Mouse (Mus musculus) hindbrain, postnatal 0 days (tissue): Measurements from ENCODE around the gene Fmc1. TPM values are rescaled to one million over a fixed set of nuclear protein-coding genes. Genes with fewer than 3 reads are reported as not detected.
A peak's percentile ranks its signal among the peaks of the same experiment; 100 is the strongest.

Experiments used
- ATAC-seq: fragments of 200-750 bp; cut with Nextera tagmentation; 2 replicates; pipeline ENCODE4 v1.8.0; 2017; ENCODE audit warnings: mild to moderate bottlenecking, moderate TSS enrichment, moderate library complexity
- DNase-seq: peaks from one replicate; pipeline ENCODE4 v3.0.0-alpha.2; 2015; ENCODE audit warnings: low spot score
- H3K27ac ChIP-seq: fragments of 300-500 bp; sonication (generic); 2 replicates; pipeline ENCODE4 v1.5.1; 2014; ENCODE audit warnings: mild to moderate bottlenecking
- H3K27me3 ChIP-seq: fragments of 300-500 bp; sonication (generic); 2 replicates; pipeline ENCODE4 v1.6.1; 2014; ENCODE audit warnings: low read length, mixed read lengths; ENCODE audit not compliant: insufficient read depth
- H3K36me3 ChIP-seq: fragments of 300-500 bp; sonication (generic); 2 replicates; pipeline ENCODE4 v1.6.1; 2014; ENCODE audit warnings: low read length, mixed read lengths; ENCODE audit not compliant: insufficient read depth
- H3K4me1 ChIP-seq: fragments of 300-500 bp; sonication (generic); 2 replicates; pipeline ENCODE4 v1.6.1; 2014; ENCODE audit warnings: antibody characterized with exemption, low read length, mixed read lengths; ENCODE audit not compliant: insufficient read depth
- H3K4me2 ChIP-seq: fragments of 300-500 bp; sonication (generic); 2 replicates; pipeline ENCODE4 v1.6.1; 2014; ENCODE audit warnings: low read depth, mild to moderate bottlenecking, low read length, moderate library complexity, mixed read lengths
- H3K4me3 ChIP-seq: fragments of 300-500 bp; sonication (generic); 2 replicates; pipeline ENCODE4 v1.5.1; 2014; ENCODE audit warnings: low read length
- H3K9ac ChIP-seq: fragments of 300-500 bp; sonication (generic); replicated peaks from 2 replicates; pipeline ENCODE4 v1.6.1; 2014; ENCODE audit warnings: mild to moderate bottlenecking, low read length, moderate library complexity, mixed read lengths
- H3K9me3 ChIP-seq: fragments of 300-500 bp; sonication (generic); 2 replicates; pipeline ENCODE4 v1.6.1; 2016; ENCODE audit warnings: low read length, mixed read lengths
- CTCF ChIP-seq: IDR thresholded peaks from 2 replicates; pipeline ENCODE4 v1.5.1; 2016; ENCODE audit warnings: antibody characterized with exemption, control low read depth, low read depth
- WGBS: fragments of 180-500 bp; shearing (Covaris S2); extraction: QIAGEN DNeasy Blood & Tissue Kit; methylation state at CpG from one replicate; pipeline ENCODE4 v1.1.7; 2014; 5-methylcytosine and 5-hydroxymethylcytosine counted together
- polyA plus RNA-seq: library from polyadenylated mRNA; unstranded; fragments of >200 nt; fragmentation: Nextera tagmentation; extraction: Ambion mirVana; gene quantifications from 2 replicates; pipeline ENCODE4 v1.2.1, GENCODE M21; 2015
- total RNA-seq: library from RNA; depleted of rRNA; stranded (reverse); fragments of >200 nt; gene quantifications from 2 replicates; pipeline ENCODE4 v1.2.3, GENCODE M21; 2014; rRNA removed

Gene Fmc1
- total RNA-seq: 22.5 and 55.8 TPM in 2 replicates
- polyA plus RNA-seq: 256 and 260 TPM in 2 replicates

DNA sequence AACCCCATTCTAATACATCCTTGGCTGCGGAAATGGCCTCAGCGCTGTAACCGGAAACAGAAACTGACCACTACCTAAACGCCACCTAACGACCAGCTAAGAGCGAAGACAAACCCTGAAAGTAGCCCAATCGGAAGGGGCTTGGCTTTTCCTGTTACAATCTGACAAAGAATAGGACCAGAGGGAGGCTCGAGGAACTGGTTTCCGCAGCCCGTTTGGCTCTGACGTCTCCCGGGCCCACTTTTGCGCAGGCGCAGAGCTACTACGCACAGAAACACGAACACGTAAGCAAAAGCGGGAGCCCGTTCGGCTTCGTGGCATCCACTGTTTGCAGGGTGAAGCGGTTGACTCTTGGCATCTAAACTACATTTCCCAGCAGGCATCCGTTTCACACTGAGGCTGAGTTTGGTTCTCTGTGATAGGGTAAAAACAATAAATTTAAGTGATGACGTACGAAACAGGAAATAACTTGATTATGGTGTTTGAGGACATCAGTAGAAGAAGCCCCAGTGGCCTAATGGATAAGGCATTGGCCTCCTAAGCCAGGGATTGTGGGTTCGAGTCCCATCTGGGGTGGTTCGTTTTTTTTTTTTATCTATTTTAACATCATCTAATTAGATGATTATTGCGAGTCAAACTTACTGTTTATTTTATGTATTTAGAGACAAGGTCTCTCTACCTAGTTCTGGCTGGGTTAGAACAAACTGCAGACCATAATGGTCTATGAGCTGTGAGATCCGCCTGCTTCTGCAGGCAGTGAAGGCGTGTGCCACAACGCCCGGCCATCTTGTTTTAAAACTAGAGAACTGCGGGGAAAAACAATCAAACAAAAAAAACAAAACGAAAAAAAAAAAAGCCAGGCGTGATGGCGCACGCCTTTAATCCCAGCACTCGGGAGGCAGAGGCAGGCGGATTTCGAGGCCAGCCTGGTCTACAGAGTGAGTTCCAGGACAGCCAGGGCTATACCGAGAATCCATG is at the start of gene Fmc1:
Gene Fmc1, plus strand, starts transcription at position 75 of the 978 bp plus-strand sequence.
- 5% methylated on average over 41 of the region's 41 CpGs for WGBS
- Histone ChIP-seq H3K9ac (peak within 1 kb of the TSS; percentile 81), H3K27ac (peak within 1 kb of the TSS; percentile 93), H3K4me3 (peak within 1 kb of the TSS; percentile 64), H3K36me3 (no peaks in the 10 kb centered on the region), H3K27me3 (no peaks in the 10 kb centered on the region), H3K4me2 (peak within 1 kb of the TSS; percentile 86), H3K4me1 (0 out of 2 replicates have a peak, but pooled peaks cover 3% of the 10 kb centered on the region), H3K9me3 (no peaks in the 10 kb centered on the region)
- TF ChIP-seq CTCF: peak; percentile 69
- DNase-seq (peak; percentile 100), ATAC-seq (peak; percentile 93)

DNA sequence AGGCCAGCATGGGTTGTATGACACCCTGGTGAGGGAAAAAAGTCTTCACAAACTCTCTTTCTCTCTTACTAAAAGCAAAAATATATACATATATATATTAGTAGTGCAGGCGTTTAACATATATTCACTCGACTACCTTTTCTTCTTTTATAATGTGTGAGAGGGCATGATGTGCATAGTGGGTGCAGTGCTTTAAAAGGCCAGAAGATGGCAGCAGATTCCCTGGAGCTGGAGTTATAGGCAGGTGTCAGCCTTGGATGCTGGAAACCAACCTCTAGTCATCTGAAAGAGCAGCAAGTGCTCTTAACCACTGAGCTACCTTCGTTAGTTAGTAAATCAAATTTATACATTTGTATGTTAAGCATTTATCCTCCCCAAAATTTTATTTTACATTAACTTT is 40.8 kb upstream of the Fmc1 start:
- Histone ChIP-seq H3K9me3 (0 out of 2 replicates have a peak, but pooled peaks cover 4% of the 10 kb centered on the region), H3K36me3 (peaks cover 25% of the 10 kb centered on the region; the same call in 1 of the 2 replicates), H3K9ac (no peak overlapping the region), H3K4me1 (no peaks in the 10 kb centered on the region), H3K4me2 (no peak overlapping the region), H3K4me3 (no peak overlapping the region), H3K27me3 (no peaks in the 10 kb centered on the region), H3K27ac (no peak overlapping the region)
- no peak for ATAC-seq
- peak; percentile 74 for TF ChIP-seq CTCF
- peak; percentile 47 for DNase-seq
- WGBS: 81% methylated on average over 3 of the region's 3 CpGs

DNA sequence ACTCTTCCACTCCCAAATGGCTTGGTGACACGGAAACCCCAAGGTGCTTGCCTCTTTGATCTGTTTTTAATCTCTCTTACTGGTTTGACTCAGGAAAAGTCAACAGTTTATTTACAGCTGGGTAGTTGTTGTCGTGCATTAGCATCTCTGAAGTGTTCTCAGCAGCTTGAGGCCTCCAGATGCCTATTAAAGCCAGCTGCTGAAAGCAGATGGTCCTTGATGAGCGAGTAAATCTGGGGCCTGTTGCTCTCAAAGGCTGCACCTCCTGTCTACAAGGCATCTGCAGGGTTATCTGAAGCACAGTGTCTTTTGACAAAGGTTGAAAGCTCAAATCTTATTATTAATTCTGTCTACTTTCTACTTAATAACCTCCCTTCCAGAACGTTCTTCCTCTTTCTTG is 37.7 kb upstream of the Fmc1 start:
- whole genome bisulfite sequencing: 61% methylated on average over 4 of the region's 4 CpGs
- Histone ChIP-seq H3K4me3 (no peak overlapping the region), H3K27ac (no peak overlapping the region), H3K4me2 (no peak overlapping the region), H3K9me3 (0 out of 2 replicates have a peak, but pooled peaks cover 4% of the 10 kb centered on the region), H3K36me3 (peaks cover 33% of the 10 kb centered on the region; the same call in 1 of the 2 replicates), H3K9ac (no peak overlapping the region), H3K4me1 (no peaks in the 10 kb centered on the region), H3K27me3 (no peaks in the 10 kb centered on the region)
- ATAC-seq: no peak
- peak; percentile 29 for DNase-seq
- no peak for TF ChIP-seq CTCF

DNA sequence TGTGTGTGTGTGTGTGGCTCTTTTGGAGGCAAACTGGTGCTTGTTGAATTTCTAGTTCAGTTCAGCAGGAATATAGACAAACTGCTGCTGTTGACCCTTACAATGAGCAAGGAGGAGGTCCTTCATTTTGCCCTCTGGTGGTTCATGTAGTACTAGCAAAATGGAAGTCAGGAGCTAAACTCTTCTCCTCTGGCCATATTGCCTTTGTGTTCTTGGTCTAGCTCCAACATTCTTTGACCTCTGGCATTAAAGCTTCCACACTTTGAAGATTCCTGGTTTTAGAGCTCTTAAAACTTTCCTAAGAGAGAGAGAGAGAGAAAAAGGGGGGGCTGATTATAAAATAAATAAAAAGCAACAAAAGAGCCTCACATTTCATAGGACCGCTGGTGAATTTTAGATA is 21.2 kb upstream of the Fmc1 start:
- H3K9me3 ChIP-seq: no peaks in the 10 kb centered on the region
- no peaks in the 10 kb centered on the region for H3K36me3 ChIP-seq
- DNase-seq (no peak), ATAC-seq (no peak)
- no peak overlapping the region for H3K4me3 ChIP-seq
- WGBS: 97% methylated on average over 1 of the region's 1 CpGs
- H3K4me2 ChIP-seq: no peak overlapping the region
- no peaks in the 10 kb centered on the region for H3K27me3 ChIP-seq
- H3K4me1 ChIP-seq: no peaks in the 10 kb centered on the region
- no peak for TF ChIP-seq CTCF
- H3K9ac ChIP-seq: no peak overlapping the region
- H3K27ac ChIP-seq: no peak overlapping the region

DNA sequence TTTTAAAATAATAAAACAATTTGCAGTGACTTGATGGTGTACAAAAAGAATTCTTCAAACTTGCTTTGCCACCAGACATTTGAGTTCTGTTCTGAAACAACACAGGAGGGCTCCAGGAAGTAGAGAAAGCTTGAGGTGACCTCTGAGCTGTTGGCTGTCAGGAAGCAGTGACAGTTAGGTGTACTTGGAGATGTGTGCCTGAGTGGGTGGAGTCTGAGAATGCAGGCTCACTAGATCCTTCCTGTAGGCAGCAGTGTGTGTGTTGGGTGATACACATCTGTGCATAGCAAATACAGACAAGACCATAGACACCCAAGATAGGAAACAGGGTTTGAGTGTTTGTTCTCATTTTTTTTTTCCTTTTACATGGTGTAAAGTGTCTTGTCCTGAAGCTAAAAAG is 20.5 kb upstream of the Fmc1 start:
- no peak for TF ChIP-seq CTCF
- Histone ChIP-seq H3K27me3 (no peaks in the 10 kb centered on the region), H3K9me3 (no peaks in the 10 kb centered on the region), H3K27ac (no peak overlapping the region), H3K4me2 (no peak overlapping the region), H3K4me1 (no peaks in the 10 kb centered on the region), H3K9ac (no peak overlapping the region), H3K4me3 (no peak overlapping the region), H3K36me3 (no peaks in the 10 kb centered on the region)
- no peak for DNase-seq
- ATAC-seq: no peak

DNA sequence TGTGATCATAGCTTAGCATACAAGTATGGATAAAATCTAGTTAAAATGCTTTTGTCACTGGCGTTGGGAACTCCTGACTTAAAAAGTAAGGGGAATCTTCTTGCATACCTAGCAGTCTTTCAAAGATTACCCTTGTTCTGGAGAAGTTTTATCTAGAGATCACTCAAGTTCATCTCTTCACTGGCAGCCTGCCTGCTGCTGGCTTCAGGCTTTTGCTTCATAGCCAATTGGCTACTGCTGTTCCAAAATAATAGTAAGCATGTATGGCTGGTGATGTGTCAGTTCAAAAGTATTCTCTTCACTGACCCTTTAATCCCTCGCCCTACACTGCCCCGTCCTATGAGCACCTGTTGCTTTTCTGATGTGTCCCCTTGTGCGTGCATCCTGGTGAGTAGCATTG is 18.1 kb upstream of the Fmc1 start:
- no peak for ATAC-seq
- H3K9ac ChIP-seq: no peak overlapping the region
- no peaks in the 10 kb centered on the region for H3K4me1 ChIP-seq
- TF ChIP-seq CTCF: no peak
- H3K4me2 ChIP-seq: no peak overlapping the region
- H3K4me3 ChIP-seq: no peak overlapping the region
- no peak overlapping the region for H3K27ac ChIP-seq
- no peaks in the 10 kb centered on the region for H3K9me3 ChIP-seq
- no peaks in the 10 kb centered on the region for H3K27me3 ChIP-seq
- no peaks in the 10 kb centered on the region for H3K36me3 ChIP-seq
- DNase-seq: no peak
- 96% methylated on average over 4 of the region's 4 CpGs for WGBS

DNA sequence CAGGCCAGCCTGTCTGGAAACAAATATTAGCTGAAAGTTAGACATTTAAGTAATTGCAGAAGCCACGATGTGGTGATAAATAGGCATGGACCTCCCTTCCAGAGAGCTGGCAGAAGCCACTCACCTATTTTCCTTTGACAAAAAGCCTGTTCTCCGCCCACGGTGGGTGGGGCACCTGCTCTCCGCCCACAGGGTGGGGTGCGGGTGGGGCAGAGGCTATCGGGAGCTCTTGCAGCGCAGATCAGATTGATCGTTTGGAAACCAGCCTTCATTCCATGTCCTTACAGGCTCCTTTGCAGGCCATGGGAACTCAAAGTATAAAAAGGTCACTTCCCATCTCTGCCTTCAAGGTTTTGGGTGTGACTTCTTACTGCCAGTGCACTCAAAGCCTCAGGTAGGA is 9.5 kb upstream of the Fmc1 start:
- no peaks in the 10 kb centered on the region; the same call in 1 of the 2 replicates for H3K36me3 ChIP-seq
- no peak overlapping the region for H3K9ac ChIP-seq
- H3K9me3 ChIP-seq: no peaks in the 10 kb centered on the region
- no peak overlapping the region for H3K27ac ChIP-seq
- TF ChIP-seq CTCF: no peak
- H3K4me2 ChIP-seq: no peak overlapping the region
- DNase-seq (no peak), ATAC-seq (no peak)
- no peak overlapping the region for H3K4me3 ChIP-seq
- H3K4me1 ChIP-seq: no peaks in the 10 kb centered on the region
- no peaks in the 10 kb centered on the region for H3K27me3 ChIP-seq
- 38% methylated on average over 8 of the region's 8 CpGs for WGBS
